Mouse (Mus musculus) heart, adult 2 months (tissue): Measurements from ENCODE around the gene Ncoa5. TPM values are rescaled to one million over a fixed set of nuclear protein-coding genes. Genes with fewer than 3 reads are reported as not detected.

Experiments
- DNase-seq, 2 experiments: peaks; one replicate each; pipeline ENCODE4 v3.0.0; 2021
- H3K27ac ChIP-seq: fragments of 200-600 bp; 2 replicates; pipeline ENCODE4 v1.8.1; 2022
- H3K27me3 ChIP-seq: fragments of 200-500 bp; 2 replicates; pipeline ENCODE4 v1.6.1; 2012; ENCODE audit warnings: mild to moderate bottlenecking, low read length, inconsistent platforms, mixed read lengths; ENCODE audit not compliant: control insufficient read depth, insufficient read depth
- H3K36me3 ChIP-seq: fragments of 200-500 bp; 2 replicates; pipeline ENCODE4 v1.6.1; 2012; ENCODE audit warnings: low read length, inconsistent platforms; ENCODE audit not compliant: control insufficient read depth, insufficient read depth
- H3K4me1 ChIP-seq: fragments of 200-500 bp; 2 replicates; pipeline ENCODE4 v1.6.1; 2011; ENCODE audit warnings: low read length; ENCODE audit not compliant: control insufficient read depth, insufficient read depth
- H3K4me3 ChIP-seq: fragments of 200-600 bp; 2 replicates; pipeline ENCODE4 v1.8.1; 2022
- H3K79me2 ChIP-seq: fragments of 200-500 bp; replicated peaks from 2 replicates; pipeline ENCODE4 v1.6.1; 2012; ENCODE audit warnings: mild to moderate bottlenecking, inconsistent platforms, low read length, moderate library complexity, mixed read lengths; ENCODE audit not compliant: control insufficient read depth, insufficient read depth
- H3K9ac ChIP-seq: fragments of 200-500 bp; 2 replicates; pipeline ENCODE4 v1.6.1; 2012; ENCODE audit warnings: low read depth, mild to moderate bottlenecking, control low read depth, inconsistent platforms, low read length, mixed read lengths
- CTCF ChIP-seq: fragments of 200-600 bp; IDR thresholded peaks from 2 replicates; pipeline ENCODE4 v1.8.1; 2022; ENCODE audit warnings: antibody characterized with exemption, mild to moderate bottlenecking, moderate library complexity
- EP300 ChIP-seq: fragments of 200-500 bp; IDR thresholded peaks from 2 replicates; pipeline ENCODE4 v1.6.1; 2011; ENCODE audit warnings: low read depth, low read length, control low read depth; ENCODE audit not compliant: insufficient read depth
- POLR2A ChIP-seq: fragments of 200-500 bp; IDR thresholded peaks from 2 replicates; pipeline ENCODE4 v1.6.1; 2011; ENCODE audit warnings: mild to moderate bottlenecking, low read depth, low read length, control low read depth; ENCODE audit not compliant: insufficient read depth
- WGBS: fragments of 180-500 bp; shearing (Covaris S2); methylation state at CpG from one replicate; pipeline ENCODE4 v1.1.7; 2018; 5-methylcytosine and 5-hydroxymethylcytosine counted together
- intact Hi-C: fragments of 180-260 bp; cut with DNase I; formaldehyde crosslinking; loops from one replicate; pipeline ENCODE4 v1.15.1; 2025
- polyA plus RNA-seq: library from polyadenylated mRNA; depleted of rRNA; stranded (reverse); fragments of >200 nt; gene quantifications from 2 replicates; pipeline ENCODE4 v1.2.3, GENCODE M21; 2012
- total RNA-seq, 2 experiments: library from RNA; stranded (reverse); gene quantifications; 2 replicates each; pipeline ENCODE4 v1.2.3; 2021

Gene Ncoa5
- total and polyA plus RNA-seq, 3 experiments, result 16.4 to 20.6 (median 18.6) TPM

DNA sequence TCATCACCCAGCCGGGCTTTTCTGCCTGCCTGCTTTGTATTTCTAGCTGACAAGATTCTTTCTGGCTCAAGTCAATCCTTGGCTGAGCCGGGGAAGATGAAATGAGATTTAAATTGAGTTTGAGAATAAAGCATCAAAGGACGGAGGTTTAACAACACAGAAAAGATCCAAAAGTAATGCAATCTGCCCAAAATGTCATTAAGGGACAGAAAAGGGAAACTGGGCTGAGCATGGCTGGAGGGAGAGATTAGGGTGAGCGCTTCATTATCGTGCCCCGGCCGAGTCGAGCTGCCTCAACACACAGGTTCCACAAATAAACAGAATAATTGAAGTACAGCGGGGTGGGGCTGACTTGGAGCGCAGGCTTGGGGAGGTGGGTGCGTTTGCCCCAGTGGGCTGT is 16.9 kb upstream of the Ncoa5 start:
- Histone ChIP-seq H3K4me1 (peaks cover under 1% of the 10 kb centered on the region), H3K79me2 (no peaks in the 10 kb centered on the region), H3K27ac (no peak overlapping the region), H3K36me3 (no peaks in the 10 kb centered on the region), H3K9ac (no peak overlapping the region), H3K4me3 (no peak overlapping the region), H3K27me3 (no peaks in the 10 kb centered on the region)
- TF ChIP-seq EP300, result no peak
- TF ChIP-seq POLR2A, result no peak
- no peak for TF ChIP-seq CTCF
- WGBS, result 43% methylated on average over 11 of the region's 11 CpGs
- no peak for DNase-seq
- intact Hi-C loops, result no loop called here

DNA sequence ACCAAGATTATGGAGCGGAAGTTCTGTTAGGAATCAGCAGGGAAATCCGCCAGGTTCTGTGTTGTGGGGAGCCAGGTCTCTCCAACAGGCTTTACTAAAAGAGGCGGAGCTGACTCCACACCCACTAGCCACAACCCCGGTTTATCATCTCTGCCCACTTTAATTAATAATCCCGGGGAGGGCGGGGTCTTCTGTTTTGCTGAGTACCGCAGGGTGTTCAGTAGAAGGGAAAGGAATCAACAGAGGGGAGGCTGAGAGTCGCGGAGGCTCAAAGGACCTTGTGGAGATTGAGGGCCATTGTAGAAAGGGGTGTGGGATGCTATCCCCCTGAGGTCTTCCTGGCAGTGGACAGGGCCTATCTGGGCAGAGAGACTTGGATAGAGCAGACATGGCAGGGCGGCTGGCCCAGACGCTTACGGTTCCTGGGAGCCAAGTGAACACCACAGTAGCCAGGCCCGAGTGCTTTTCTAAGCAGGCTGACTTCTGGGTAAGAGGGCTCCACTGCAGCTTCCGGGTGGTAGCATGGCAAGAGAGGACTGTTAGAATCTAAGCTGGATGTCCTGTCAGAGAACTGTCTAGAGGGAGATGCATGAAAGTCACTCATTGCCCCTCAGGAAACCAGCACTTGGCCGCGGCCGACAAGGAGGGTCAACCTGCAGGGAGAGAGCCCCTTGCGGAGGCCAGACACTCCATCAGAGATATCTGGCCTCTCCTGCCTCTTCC is 16.3 kb upstream of the Ncoa5 start:
- Histone ChIP-seq H3K27ac (no peak overlapping the region), H3K9ac (no peak overlapping the region), H3K79me2 (no peaks in the 10 kb centered on the region), H3K4me1 (no peaks in the 10 kb centered on the region), H3K36me3 (no peaks in the 10 kb centered on the region), H3K27me3 (no peaks in the 10 kb centered on the region), H3K4me3 (no peak overlapping the region)
- WGBS, result 69% methylated on average over 18 of the region's 18 CpGs
- intact Hi-C loops, result no loop called here
- no peak for TF ChIP-seq CTCF
- no peak for TF ChIP-seq EP300
- TF ChIP-seq POLR2A, result no peak
- DNase-seq, result no peak

DNA sequence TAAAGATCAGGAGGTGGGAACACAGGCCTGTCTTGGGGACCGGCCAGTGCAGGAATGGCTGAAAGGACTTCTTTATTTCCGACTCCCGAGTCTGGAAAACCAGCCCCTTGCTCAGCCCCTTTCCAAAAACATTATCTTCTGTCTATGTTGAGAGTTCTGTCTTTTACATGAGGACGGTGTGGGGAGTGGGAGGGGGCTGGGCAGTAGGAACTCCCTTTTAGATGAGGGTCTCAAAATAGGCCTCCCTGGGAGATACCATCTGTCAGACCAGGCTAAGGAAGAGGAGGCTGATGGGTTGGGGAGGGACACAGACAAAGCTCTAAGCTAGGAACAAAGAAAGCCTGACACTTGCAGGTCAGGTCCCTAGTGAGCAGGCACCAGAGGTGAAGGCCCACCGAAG is 14.4 kb upstream of the Ncoa5 start:
- no peaks in the 10 kb centered on the region for H3K36me3 ChIP-seq
- intact Hi-C loops, result no loop called here
- no peak overlapping the region for H3K27ac ChIP-seq
- whole genome bisulfite sequencing, result 54% methylated on average over 5 of the region's 5 CpGs
- no peaks in the 10 kb centered on the region for H3K79me2 ChIP-seq
- H3K4me3 ChIP-seq, result no peak overlapping the region
- DNase-seq, result peak in 1 of 2 experiments; percentile 9
- no peaks in the 10 kb centered on the region for H3K27me3 ChIP-seq
- no peaks in the 10 kb centered on the region for H3K4me1 ChIP-seq
- no peak overlapping the region for H3K9ac ChIP-seq
- no peak for TF ChIP-seq EP300
- no peak for TF ChIP-seq POLR2A
- TF ChIP-seq CTCF, result no peak

DNA sequence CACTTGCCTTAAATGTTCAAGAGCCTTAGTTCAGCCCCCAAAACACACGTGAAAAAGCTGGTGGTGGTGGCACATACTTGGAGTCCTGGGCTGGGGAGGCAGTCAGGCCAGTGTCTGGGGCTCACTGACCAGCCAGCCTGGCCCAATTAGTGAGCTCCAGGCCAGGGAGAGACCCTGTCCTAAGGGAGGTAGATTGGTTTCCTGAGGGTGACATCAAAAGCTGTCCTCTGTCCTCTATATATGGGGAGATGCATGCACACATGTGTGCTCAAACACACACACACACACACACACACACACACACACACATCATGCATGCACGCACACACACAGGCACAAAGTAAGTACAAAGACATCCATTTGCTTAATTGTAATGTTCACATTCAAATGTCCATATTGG is 9.1 kb upstream of the Ncoa5 start:
- TF ChIP-seq POLR2A, result no peak
- no peak for TF ChIP-seq EP300
- TF ChIP-seq CTCF, result no peak
- H3K9ac ChIP-seq, result no peak overlapping the region
- H3K79me2 ChIP-seq, result no peaks in the 10 kb centered on the region
- intact Hi-C loops, result no loop called here
- 70% methylated on average over 2 of the region's 2 CpGs for WGBS
- no peaks in the 10 kb centered on the region; the same call in none of the 2 replicates for H3K27me3 ChIP-seq
- no peaks in the 10 kb centered on the region for H3K4me1 ChIP-seq
- no peak overlapping the region for H3K4me3 ChIP-seq
- no peak for DNase-seq
- H3K27ac ChIP-seq, result no peak overlapping the region
- no peaks in the 10 kb centered on the region for H3K36me3 ChIP-seq

DNA sequence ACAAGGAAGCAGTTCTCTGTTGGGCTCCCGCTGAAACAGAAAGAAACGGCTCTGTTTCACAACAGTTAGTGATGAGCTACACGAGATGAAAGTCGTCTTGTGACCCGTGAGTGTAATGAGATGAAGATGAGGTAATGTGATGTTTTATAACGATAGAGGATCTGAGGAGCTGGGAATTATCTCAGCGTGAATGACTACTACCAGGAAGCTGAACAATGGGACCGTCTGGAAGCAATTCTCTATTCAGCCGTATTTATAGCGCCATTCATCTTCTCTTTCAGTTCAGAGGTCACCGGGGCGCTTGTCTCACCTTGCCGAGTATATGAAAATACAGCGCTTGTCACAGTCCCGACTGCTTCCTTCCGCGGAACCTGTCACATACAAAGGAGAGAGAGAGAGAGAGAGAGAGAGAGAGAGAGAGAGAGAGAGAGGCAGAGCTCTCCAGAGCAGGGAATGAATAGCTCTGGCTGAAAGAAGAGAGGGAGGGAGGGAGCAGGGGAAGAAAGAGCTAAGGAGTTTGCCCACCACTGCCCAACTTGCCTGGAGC is 8.5 kb upstream of the Ncoa5 start:
- no peaks in the 10 kb centered on the region; the same call in none of the 2 replicates for H3K27me3 ChIP-seq
- no peaks in the 10 kb centered on the region for H3K4me1 ChIP-seq
- intact Hi-C loops, result no loop called here
- 18% methylated on average over 17 of the region's 17 CpGs for WGBS
- no peak overlapping the region for H3K4me3 ChIP-seq
- no peaks in the 10 kb centered on the region for H3K79me2 ChIP-seq
- TF ChIP-seq CTCF, result no peak
- TF ChIP-seq POLR2A, result no peak
- TF ChIP-seq EP300, result no peak
- no peak overlapping the region for H3K27ac ChIP-seq
- H3K9ac ChIP-seq, result no peak overlapping the region
- DNase-seq, result no peak
- H3K36me3 ChIP-seq, result no peaks in the 10 kb centered on the region

DNA sequence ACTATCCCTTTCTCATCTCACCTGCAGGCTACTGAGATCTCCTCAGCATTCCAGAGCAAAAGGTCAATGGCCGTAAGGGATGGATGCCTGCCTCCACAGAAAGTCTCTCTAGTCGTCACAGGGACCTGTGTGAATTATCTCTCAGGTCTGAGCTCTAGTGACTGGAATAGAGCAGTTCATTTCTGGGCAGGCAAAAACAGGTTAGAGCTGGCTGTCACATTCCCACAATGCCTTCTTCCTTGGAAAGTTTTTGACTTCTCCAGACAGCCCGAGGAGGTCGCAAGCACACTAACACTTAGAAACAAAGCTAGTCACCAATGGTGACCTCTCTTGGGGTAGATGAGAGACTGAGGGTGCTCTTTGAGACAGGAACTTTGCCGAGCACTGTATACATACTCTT is 7.5 kb upstream of the Ncoa5 start:
- H3K9ac ChIP-seq, result no peak overlapping the region
- no peaks in the 10 kb centered on the region; the same call in none of the 2 replicates for H3K27me3 ChIP-seq
- H3K4me1 ChIP-seq, result no peaks in the 10 kb centered on the region
- H3K79me2 ChIP-seq, result no peaks in the 10 kb centered on the region
- TF ChIP-seq POLR2A (no peak), EP300 (no peak), CTCF (no peak)
- H3K27ac ChIP-seq, result no peak overlapping the region
- DNase-seq, result no peak
- 78% methylated on average over 5 of the region's 5 CpGs for WGBS
- no peak overlapping the region for H3K4me3 ChIP-seq
- H3K36me3 ChIP-seq, result no peaks in the 10 kb centered on the region
- intact Hi-C loops, result no loop called here
